Mouse (Mus musculus) heart, postnatal 36 days (tissue): Measurements from ENCODE around the gene Popdc3. TPM values are rescaled to one million over a fixed set of nuclear protein-coding genes. Genes with fewer than 3 reads are reported as not detected.
A peak's percentile ranks its signal among the peaks of the same experiment; 100 is the strongest.
"Not testable (repeated sequence)": the region's sequence is repeated elsewhere in the genome, so short reads cannot be mapped to it uniquely, and the experiment has no call there.

ENCODE experiments used
- DNase-seq, 2 experiments: peaks; one replicate each; pipeline ENCODE4 v3.0.0; 2021 to 2022
- intact Hi-C: fragments of 180-260 bp; cut with DNase I; formaldehyde crosslinking; loops from one replicate; pipeline ENCODE4 v1.15.1; 2025
- total RNA-seq, 2 experiments: library from RNA; stranded (reverse); gene quantifications; 2 replicates each; pipeline ENCODE4 v1.2.3; 2021

Gene Popdc3
- total RNA-seq, 2 experiments from 2014 or later, result 29.2 to 31.0 TPM

DNA sequence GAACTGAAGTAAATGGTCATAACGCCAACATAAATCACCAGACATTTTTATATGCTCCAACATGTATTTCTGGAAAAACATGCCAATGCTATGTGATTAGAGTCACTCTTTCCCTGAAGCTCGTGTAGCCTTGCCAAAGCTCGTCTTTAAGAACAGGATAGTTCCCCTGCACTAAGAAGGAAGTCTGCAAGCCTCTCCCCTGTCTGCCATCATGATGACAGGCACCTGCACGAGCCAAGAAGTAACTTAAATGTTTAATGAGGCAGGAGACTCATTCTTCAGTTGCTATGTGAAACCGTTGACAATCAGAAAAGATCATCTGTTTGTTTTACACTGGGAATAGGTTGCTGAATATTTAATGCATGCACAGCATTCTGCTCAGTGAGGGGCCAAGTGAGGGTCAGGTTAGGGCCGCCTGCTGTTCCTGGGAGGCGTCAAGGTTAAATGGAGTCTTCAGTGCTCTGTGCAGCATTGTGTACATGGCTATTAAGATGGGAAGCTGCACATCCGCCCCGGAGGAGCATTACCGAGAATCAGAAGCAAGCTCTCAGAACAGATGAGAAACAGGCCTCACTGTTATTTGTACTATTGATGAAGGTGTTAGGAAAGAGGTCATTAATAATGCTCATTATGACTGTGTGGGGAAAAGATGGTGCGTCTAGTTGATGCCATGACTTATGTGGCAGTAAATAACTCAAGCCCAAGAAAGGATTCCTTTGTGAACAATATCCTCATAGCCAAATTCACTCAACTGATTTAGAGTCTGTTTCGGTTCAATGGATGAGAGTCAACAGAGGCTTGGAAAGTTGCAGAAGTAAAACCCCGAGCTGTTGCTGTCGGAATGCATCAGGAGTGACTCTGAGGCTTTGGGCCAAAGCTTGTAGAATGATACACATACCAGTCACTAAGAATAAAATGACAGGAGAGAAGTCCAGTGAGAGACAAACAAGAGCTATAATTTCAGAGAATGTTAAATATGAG, 15.7 kb downstream of the Popdc3 start:
- intact Hi-C loops, result no loop called here
- DNase-seq, result no peak

DNA sequence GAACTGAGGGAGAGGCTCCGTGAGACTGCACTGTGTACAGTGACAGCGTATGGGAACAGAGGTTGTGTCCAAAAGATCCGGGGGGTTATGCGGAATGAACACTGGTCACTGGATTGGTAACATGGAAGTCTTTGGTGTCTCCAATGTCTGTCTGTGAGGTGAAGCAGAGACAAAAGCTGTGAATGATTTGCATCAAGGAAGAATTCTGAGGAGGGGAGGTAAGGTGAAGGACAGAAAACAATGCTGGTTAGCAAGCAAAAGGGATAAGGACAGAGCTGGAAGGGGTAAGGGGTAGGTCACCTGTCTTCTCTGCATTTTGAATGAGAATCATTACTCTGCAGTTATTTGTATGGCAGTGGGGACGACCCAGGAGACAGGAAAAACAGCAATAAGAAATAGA, 16.6 kb downstream of the Popdc3 start:
- no peak for DNase-seq
- intact Hi-C loops, result no loop called here

DNA sequence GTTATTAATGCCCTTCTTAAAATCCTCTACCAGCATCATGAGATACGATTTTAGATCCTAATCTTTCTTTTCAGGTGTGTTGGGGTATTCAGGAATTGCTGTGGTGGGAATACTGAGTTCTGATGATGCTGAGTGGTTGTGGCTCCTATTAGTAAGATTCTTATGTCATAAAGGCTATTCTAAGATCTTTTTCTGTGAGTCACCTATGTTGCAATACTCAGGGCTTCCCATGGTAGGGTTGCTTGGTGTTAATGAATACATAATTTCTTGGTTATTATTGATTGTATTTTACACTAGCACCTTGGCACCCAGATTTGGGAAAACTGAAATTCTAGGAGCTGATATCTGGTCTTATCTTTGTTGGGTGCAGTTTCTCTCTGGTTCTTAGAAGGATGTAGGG, 26.7 kb downstream of the Popdc3 start:
- intact Hi-C loops, result no loop called here
- DNase-seq, result no peak

DNA sequence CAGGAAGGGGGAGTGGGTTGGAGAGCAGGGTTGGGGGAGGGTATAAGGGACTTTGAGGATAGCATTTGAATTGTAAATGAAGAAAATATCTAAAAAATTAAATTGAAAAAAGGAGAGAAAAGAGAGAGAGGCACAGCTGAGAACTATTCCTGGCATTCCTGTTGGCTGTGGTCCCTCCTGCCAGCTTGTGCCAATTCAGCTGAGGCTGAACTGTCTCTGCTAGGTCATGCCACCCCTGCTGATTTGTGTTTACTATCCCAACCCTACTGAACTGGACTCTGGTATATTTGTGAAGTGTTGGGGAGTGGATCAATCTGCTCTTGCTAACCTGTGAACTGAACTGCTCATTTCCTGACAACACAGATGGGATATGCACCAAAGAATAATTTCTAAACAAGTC, 32.3 kb downstream of the Popdc3 start:
- intact Hi-C loops, result no loop called here
- peak in 1 of 2 experiments; percentile 14 for DNase-seq

DNA sequence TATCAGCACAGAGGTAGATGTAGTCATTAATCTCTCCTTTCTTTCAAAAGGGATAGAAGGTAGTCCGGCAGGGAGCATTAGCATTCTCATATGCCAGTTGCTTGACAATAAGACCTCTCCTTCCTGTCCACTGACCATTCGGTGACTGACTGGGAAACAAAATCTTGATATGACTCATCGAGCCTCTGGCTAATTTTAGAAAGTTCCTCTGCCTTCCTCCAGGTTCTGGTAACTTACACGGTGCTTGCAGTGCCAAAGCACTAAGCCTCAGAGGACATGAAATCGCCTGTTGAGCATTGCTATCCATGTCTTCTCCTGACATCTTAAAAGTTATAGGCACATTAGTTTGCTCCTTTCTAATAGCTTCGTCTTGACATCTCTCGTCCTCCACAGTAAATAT, 38.8 kb downstream of the Popdc3 start:
- intact Hi-C loops, result no loop called here
- no peak for DNase-seq

DNA sequence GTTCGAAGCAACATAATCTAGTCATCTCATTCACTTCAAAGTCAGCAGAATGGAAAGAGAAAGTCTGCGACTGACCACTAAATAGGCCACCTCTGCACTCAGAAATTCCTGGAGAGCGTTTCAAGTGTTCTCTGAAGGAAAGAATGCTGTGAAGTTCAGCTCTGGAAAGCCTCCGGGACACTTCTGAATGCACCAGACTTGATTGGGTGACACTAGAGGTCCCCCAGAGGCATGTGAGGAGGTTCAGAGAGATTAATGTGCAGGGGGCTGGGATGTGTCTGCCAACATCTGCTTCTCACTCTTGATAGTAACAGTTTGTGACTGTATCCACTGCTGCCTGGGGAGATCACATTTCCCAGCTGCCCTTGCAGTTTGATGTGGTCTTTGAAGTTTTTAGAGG, 52.1 kb downstream of the Popdc3 start:
- intact Hi-C loops, result no loop called here
- DNase-seq, result peak in 1 of 2 experiments; percentile 19

DNA sequence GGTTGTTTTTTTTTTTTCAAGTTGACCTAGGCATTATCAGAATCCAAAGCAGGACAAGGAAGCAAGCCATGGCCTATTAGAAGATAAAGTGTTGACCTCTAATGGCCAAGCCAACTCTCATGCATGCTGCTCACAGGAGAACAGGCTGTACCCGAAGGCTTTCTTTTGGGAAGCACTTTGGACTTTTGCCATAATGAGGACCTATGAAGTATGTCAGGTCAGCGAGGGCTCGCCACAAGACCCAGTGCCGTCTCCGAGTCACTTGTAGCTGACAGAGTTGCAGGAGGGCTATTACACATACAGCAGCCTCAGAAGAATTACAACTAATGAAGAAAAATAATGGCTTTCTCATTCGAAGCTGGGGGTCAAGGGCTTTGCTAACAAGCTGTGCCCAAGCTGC, 55.5 kb downstream of the Popdc3 start:
- intact Hi-C loops, result no loop called here
- no peak for DNase-seq

DNA sequence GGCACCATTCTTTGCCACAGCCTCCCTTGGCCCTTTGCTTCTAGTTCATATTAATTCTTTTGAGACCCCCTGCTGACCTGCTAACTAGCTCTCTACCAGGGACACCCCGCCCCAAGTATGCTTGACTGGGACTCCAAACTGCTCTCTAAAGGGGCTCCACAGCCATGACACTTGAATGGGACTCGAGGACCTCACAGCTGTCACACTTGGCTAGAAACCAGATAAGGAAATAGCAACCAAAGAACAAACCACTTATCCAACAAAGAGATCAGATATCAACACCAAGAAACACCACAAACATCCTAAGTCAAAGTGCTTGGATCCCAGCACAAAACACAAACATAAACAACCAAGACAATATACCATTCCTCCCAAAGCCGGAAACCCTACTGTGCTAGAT, 58.4 kb downstream of the Popdc3 start:
- no peak for DNase-seq
- intact Hi-C loops, result no loop called here

DNA sequence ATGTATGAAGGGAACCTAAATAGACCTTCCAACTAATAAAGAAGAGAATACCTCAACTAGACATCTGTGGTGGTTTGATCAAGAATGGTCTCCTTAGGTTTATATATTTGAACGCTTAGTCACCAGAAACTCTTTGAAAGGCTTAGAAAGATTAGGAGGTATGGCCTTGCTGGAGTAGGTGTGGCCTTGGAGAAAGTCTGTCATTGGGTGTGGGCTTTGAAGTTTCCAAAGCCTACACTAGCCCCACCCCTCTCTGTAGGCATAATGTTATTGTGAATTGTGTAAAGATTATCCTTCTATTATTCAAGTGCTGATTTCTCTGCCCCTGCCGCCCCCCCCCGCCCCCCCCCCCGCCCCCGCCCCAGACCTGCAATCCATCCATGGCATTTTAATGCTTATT, 59.6 kb downstream of the Popdc3 start:
- intact Hi-C loops, result no loop called here
- DNase-seq, result no peak

DNA sequence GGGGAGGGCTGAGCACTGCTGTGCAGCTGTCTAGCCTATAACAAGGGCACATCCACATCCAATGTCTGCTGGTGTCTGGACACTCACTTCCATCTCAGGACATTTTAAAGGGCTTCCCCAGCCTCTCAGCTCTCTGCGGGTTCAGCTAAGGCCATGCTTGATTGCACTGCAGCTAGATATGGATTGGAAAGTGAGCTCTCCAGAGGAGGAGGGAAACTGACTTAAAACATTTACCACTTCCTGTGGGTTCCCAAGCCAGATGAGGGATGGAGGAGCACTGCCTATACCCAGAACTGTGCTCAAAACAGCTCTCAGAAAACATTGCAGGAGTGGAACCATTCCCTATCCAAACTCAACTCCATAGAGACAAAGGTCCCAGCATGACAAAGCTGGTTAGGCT, 82.6 kb downstream of the Popdc3 start:
- intact Hi-C loops, result no loop called here

DNA sequence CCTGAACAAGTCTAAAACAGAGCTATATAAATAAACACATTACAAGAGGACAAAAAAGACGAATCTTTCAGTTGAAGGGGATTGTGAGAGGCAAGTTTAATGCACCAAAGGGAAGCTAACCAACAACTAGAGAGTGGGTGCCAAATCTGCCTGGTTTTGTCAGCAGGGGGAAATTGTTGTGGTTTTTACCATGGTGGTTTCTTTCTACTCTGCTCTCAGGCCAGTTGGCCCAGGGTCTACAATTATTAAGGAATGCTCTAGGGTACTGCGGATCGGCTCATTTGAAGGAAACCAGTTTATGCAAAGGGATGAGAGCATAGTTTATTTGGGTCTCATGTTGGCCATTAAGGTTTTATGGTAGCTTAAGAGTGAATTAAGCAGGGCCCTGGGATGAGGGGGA, 84.2 kb downstream of the Popdc3 start:
- intact Hi-C loops, result no loop called here
- no peak for DNase-seq

More for the DNA sequence above, 82.6 kb downstream of the Popdc3 start:
- no peak for DNase-seq

DNA sequence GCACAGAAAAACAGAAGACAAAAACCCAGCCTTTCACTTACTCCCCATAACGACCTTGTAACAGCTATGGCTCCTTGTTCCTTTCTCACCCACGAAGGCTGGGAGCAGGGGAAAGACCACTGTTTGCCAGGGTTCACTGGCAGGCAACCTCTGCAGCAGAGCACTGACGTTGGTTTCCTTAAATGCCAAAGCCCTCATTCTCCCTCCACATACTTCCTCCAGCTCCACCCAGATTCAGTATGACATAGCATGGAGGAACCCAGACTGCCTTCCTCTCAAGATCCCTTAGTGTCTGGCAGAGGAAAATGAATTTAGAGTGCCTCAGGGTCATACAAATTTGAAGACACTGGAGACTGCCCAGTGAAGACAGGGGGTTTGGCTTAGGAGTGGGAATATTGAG, 98.6 kb downstream of the Popdc3 start:
- no peak for DNase-seq
- intact Hi-C loops, result no loop called here

DNA sequence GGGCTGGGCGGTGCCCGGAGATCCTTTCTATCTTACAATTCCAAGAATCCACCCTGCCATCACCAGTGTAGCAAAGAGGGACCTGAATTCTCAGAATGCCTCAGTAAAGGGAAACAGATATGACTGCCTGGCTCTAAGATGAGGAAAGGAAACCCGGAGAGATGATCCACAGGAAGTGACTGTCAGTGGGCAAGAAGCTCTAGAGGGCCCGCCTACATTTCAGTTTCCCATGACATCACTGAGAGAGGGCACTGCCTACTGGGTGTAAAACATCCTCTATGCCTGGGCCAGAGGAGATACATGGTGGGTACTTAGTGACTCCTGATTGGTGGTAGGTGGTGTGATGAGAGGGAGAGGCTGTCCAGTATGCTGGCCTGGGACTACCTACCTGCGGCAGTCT, 99.1 kb downstream of the Popdc3 start:
- no peak for DNase-seq
- intact Hi-C loops, result no loop called here

DNA sequence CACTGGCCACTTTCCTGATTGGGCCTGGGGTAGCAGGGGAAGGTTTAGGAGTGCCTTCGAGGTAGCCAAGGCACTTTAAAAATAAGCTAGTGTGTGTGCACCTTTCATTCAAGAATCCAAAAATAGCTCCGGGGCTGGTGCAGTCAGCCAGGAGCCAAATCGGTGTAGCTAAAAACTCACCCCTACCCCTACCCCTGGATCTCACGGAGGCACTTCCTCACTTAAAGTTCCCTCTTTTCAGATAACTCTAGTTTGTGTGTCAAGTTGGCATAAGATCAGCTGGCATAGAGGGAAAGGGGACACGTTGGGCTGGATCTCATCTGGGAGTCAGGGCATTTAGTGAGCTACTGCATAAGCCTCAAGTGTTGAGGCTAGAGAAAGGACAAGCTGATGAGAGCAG, 107.8 kb downstream of the Popdc3 start:
- intact Hi-C loops, result loop anchor here (5.0 kb wide), 1 partner anchor 52 kb away; the partner anchor contains the start of gene Bves
- DNase-seq, result peak in 1 of 2 experiments; percentile 10

DNA sequence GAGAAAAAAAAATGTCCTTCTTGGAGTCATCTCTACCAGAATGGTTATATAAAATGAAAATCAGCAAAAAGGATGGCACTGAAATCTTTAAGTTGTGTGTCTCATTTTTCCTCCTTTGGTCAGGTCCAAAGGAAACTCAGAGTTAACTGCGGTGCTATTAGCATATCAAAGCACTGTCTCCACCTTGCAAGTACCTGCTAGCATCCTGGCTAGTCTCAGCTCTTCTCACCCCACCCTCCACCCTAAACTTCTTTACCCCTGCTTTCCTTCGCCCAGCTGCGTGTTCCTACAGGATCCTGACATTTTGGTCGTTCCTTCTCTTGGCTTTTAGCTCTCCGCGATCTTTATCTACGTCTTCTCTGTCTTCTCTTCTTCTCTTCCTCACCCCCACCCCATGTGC, 110.5 kb downstream of the Popdc3 start:
- DNase-seq, result no peak
- intact Hi-C loops, result loop anchor here (5.0 kb wide), 1 partner anchor 49 kb away; the partner anchor contains the start of gene Bves

DNA sequence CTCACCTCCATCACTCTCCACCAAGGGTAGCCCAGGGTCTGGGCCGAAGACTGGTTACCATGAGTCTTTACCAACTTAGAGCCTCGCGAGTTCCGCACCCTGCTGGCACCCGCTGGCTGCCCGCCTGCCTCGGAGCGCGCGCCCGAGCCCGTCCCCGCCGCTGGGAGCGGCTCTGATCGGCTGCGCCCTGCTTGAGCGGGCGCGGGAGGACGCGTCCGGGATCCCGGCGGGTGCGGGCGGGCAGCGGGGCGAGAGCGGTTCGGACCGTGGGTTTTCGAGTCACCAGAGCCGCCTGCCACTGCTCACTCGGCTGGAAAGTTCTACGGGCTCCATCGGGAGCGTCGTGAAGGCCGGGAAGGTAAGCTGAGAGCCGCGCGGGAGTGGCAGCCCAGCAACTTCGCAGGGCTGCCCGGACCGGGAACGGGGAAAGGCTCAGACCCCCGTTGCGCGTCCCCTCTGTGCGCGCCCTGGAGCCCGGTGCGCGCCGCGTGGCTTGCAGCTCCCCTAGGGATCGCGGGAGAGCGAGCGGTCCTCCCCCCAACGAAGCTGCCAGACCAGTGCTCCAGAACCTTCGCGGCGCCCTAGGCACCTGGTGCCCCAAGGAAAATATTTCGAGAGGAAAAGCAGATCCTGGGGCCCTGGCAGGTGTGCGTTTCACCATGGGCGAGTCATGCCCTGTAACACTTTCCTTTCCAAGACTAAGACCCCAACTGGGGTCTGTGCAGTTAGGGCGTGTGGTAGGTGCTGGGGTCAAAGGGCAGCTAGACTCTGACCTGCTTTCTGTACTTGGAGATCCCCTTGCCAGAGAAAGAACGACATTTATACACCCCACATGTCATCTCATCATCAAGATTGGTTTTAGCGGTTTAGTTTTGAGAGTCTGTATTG, 111.6 kb downstream of the Popdc3 start:
- peak; percentile 29 to 49 for DNase-seq
- intact Hi-C loops, result loop anchor here (5.0 kb wide), 1 partner anchor 48 kb away; the partner anchor contains the start of gene Bves

DNA sequence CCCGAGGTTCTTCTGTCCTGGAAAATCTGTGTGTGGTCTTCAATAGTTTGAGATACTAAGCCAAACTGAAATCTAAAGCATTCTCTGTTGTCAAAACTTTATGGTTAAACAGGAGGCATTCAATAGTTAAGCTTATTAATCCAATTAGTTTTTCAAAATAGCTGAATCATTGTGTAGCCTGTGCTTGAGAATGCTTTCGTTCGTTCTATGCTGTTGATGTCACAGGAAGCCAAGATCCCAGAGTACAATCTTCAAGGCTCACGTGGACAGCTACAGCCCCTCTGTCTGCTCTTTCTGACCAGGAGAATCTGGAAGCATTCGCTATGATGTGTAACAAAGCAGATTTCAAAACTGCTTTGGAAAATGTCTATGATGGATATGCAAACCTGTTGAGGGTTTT, 112.7 kb downstream of the Popdc3 start:
- intact Hi-C loops, result no loop called here
- no peak for DNase-seq

DNA sequence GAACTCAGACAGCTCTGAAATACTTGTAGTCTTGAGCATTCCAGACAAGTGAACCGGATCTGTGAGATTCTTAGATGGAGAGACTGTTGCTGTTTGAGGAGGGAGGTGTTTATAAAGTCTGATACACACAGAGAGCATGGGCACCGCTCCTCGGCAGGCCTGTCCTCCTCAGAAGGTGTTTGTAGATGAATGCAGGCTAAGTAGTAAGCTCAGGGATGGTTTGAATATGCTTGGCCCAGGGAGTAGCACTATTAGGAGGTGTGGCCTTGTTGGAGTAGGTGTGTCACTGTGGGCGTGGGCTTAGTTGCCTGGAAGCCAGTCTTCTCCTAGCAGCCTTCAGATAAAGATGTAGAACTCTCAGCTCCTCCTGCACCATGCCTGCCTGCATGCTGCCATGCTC, 114.3 kb downstream of the Popdc3 start:
- DNase-seq, intact Hi-C loops: not testable (repeated sequence)

DNA sequence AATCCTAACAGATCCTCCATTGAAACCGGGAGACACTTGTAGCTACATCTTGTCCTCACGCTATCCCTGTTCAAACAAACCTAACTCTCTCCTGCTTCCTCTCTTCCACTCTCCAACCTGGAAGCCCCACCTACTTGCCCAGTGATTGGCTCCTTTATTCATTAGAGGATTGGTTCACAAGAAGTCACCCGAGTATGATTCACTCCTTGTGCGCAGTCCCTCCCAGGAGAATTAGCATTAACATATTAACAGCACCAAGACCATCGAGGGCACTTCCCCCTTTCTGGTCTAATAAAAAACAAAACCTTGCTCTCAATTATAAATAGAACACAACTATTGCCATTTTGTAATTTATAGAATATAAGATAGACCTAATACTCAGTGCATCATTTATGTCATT, 117.2 kb downstream of the Popdc3 start:
- intact Hi-C loops, result no loop called here
- no peak for DNase-seq

DNA sequence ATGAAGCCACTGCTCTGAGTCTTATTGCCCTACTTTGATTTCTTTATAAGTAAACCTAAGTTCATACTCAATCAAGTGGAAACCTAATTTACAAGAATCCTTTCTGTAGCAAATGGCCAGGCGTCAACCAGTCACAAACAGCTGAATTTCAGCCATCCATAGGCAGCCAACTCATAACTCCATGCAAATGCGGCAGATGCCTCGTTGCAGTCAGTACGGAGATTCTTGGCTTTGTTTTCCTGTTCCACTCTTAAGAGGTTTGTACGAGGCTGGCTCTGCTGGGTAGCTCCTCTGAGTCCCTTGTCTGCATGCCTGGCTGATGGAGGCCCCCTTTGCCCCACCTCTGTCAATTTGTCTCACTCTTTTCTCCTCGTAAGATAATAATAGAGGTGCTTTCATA, 120.6 kb downstream of the Popdc3 start:
- no peak for DNase-seq
- intact Hi-C loops, result no loop called here

DNA sequence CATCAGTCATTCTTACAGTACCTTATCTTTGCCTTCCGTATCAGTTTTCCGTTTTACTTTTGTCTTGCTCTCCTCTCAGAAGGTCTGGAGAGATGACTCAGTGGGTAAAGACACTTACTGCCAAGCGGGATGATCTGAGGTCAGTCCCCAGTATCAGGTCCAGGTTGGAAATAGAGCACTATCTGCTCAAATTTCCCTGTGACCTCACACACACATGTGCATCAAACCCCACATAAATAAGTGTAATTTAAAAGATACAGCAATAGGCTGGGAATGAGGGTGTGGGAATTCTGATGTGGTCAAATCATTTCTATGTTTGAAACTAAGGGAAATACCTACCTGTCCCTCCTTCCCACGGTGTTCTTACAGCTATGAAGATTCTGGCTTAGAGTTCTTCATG, 121.6 kb downstream of the Popdc3 start:
- no peak for DNase-seq
- intact Hi-C loops, result no loop called here
